Mouse (Mus musculus) kidney, adult 2 months (tissue): ENCODE data around the gene Atad3a.

ENCODE experiments used
- CTCF ChIP-seq: fragments of 200-500 bp; conservative IDR thresholded peaks from 2 replicates; pipeline ENCODE4 v1.5.1; 2011; ENCODE audit warnings: low read depth, mild to moderate bottlenecking, control low read depth, low read length, moderate library complexity, mixed read lengths; ENCODE audit not compliant: insufficient read depth, insufficient read length
- POLR2A ChIP-seq: fragments of 200-500 bp; IDR thresholded peaks from one replicate; pipeline ENCODE4 v1.6.1; 2011; ENCODE audit warnings: low read depth, low read length, control low read depth

- no peak for TF ChIP-seq CTCF
- peak; percentile 32 for TF ChIP-seq POLR2A
These were observed 55.9 kb downstream of the Atad3a start, which contains the start of gene Ssu72 for GRCm38 (mm10) chr4:155704721-155705591.
